Mouse (Mus musculus) forebrain, embryonic 13.5 days (tissue): Measurements from ENCODE around the gene Gm20388. TPM values are rescaled to one million over a fixed set of nuclear protein-coding genes. Genes with fewer than 3 reads are reported as not detected.

Source experiments
- ATAC-seq: fragments of 200-750 bp; cut with Nextera tagmentation; 2 replicates; pipeline ENCODE4 v1.8.0; 2017
- H3K27ac ChIP-seq: fragments of 300-500 bp; sonication (generic); 2 replicates; pipeline ENCODE4 v1.5.1; 2015; ENCODE audit warnings: inconsistent platforms, mild to moderate bottlenecking, moderate library complexity
- H3K27me3 ChIP-seq: fragments of 300-500 bp; sonication (generic); 2 replicates; pipeline ENCODE4 v1.6.1; 2015; ENCODE audit warnings: mild to moderate bottlenecking, inconsistent platforms
- H3K36me3 ChIP-seq: fragments of 300-500 bp; sonication (generic); 2 replicates; pipeline ENCODE4 v1.6.1; 2015; ENCODE audit warnings: mild to moderate bottlenecking, inconsistent platforms; ENCODE audit not compliant: poor library complexity, severe bottlenecking
- H3K4me1 ChIP-seq: fragments of 300-500 bp; sonication (generic); 2 replicates; pipeline ENCODE4 v1.6.1; 2015; ENCODE audit warnings: inconsistent platforms
- H3K4me2 ChIP-seq: fragments of 300-500 bp; sonication (generic); 2 replicates; pipeline ENCODE4 v1.6.1; 2015; ENCODE audit warnings: inconsistent platforms, mild to moderate bottlenecking, moderate library complexity
- H3K4me3 ChIP-seq: fragments of 300-500 bp; sonication (generic); 2 replicates; pipeline ENCODE4 v1.5.1; 2015; ENCODE audit warnings: mild to moderate bottlenecking, inconsistent platforms
- H3K9ac ChIP-seq: fragments of 300-500 bp; sonication (generic); 2 replicates; pipeline ENCODE4 v1.6.1; 2015; ENCODE audit warnings: mild to moderate bottlenecking, inconsistent platforms
- H3K9me3 ChIP-seq: fragments of 300-500 bp; sonication (generic); replicated peaks from 2 replicates; pipeline ENCODE4 v1.6.1; 2016; ENCODE audit warnings: inconsistent platforms
- WGBS: fragments of 180-500 bp; shearing (Covaris S2); methylation state at CpG from one replicate; pipeline ENCODE4 v1.1.7; 2015; 5-methylcytosine and 5-hydroxymethylcytosine counted together
- polyA plus RNA-seq: library from polyadenylated mRNA; unstranded; fragments of >200 nt; fragmentation: Nextera tagmentation; extraction: Ambion mirVana; gene quantifications from 2 replicates; pipeline ENCODE4 v1.2.1, GENCODE M21; 2015

Gm20388 gene
- polyA plus RNA-seq, 1 experiment from 2014 or later, result 5.6 TPM

DNA sequence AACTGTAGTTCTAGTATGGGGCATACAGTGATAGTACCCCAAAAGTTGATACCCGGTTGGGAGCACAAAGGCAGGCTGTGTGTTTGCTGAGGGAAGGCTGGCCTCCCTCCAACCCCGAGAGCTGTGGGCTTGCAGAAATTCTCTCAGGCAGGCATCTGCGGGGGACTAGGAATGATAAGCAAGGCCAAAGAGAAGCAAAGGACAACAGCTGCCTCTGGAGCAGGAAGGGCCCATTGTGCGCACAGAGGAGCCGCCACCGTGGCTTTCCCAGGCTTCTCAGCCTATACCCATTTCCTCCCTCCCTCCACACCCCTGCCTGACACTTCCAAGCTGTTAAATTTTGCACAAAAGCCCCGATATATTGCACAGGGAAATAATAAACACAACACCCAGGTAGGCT is 3423.2 kb downstream of the Gm20388 start:
- peak overlapping the region; percentile 84 for H3K4me3 ChIP-seq
- 1% methylated on average over 7 of the region's 7 CpGs for WGBS
- ATAC-seq, result no peak

DNA sequence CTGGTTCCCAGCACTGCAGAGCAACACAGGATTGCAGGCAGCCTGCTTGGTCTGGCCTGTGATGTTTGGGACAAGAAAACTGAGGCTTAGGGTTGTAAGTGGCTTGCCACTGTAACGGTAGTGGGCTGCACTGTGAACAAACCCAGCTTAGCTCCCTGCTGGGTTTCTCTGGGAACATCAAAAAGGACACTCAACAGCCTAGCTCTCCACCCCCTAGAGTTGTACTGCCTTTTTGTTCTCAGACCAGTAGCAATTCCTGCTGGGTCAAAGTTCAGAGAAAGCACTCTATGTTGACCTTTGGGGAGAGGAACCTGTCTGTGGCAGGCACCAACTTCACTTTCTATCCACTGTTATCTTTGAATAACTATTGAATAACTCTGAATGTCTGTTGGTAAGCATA is 3423.8 kb downstream of the Gm20388 start:
- H3K4me2 ChIP-seq, result peak overlapping the region; percentile 85
- peak overlapping the region; percentile 93 for H3K9ac ChIP-seq
- peaks cover 24% of the 10 kb centered on the region for H3K4me1 ChIP-seq
- WGBS, result 0% methylated on average over 1 of the region's 1 CpGs
- H3K36me3 ChIP-seq, result no peaks in the 10 kb centered on the region
- H3K27ac ChIP-seq, result peak overlapping the region; percentile 63
- H3K4me3 ChIP-seq, result peak overlapping the region; percentile 84
- ATAC-seq, result no peak
- H3K9me3 ChIP-seq, result no peaks in the 10 kb centered on the region
- no peaks in the 10 kb centered on the region for H3K27me3 ChIP-seq

More for the DNA sequence above, 3423.2 kb downstream of the Gm20388 start:
- Histone ChIP-seq H3K9me3 (no peaks in the 10 kb centered on the region), H3K27me3 (no peaks in the 10 kb centered on the region), H3K27ac (peak overlapping the region; percentile 63), H3K4me2 (peak overlapping the region; percentile 85), H3K36me3 (no peaks in the 10 kb centered on the region), H3K9ac (peak overlapping the region; percentile 93), H3K4me1 (peaks cover 24% of the 10 kb centered on the region)

DNA sequence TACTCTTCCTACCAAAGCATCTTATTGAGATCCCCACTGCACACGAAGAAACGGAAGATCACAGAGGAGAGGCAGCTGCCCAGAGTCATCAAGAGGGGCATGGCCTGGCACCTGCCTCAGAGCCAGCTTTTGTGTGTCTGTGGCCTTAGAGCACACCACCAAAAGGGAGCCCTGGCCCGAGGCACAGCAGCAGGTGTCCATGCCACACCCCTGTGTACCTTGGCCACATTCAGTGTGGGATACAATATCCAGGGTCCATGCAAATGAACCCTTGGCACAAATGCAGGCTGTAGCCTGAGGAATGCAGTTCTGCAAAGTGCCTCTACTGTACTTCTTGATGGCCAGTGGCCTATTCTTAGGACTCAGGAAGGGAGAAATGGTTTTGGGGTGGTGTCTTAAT is 3426.8 kb downstream of the Gm20388 start:
- Histone ChIP-seq H3K27ac (no peak overlapping the region), H3K9me3 (0 out of 2 replicates have a peak, but pooled peaks cover 5% of the 10 kb centered on the region), H3K4me3 (no peak overlapping the region), H3K27me3 (no peaks in the 10 kb centered on the region), H3K4me2 (no peak overlapping the region), H3K36me3 (peaks cover 11% of the 10 kb centered on the region; the same call in 1 of the 2 replicates), H3K4me1 (peaks cover 19% of the 10 kb centered on the region), H3K9ac (no peak overlapping the region)
- WGBS, result 89% methylated on average over 3 of the region's 3 CpGs
- no peak for ATAC-seq

DNA sequence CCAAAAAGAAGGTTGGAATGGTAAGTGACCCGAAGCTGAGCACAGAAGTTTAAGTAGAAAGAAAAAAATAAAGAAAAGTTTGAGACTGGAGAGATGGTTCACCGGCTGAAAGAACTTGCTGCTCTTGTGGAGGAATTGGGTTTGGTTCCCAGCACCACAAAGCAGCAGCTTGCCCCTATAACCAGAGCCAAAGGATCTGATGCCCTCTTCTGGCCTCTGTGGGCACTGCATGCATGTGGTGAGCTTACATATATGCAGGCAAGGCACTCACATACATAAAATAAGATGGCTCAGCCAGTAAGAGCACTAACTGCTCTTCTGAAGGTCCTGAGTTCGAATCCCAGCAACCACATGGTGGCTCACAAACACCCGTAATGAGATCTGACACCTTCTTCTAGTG is 3429.4 kb downstream of the Gm20388 start:
- Histone ChIP-seq H3K4me3 (no peak overlapping the region), H3K9ac (no peak overlapping the region), H3K4me1 (no peaks in the 10 kb centered on the region), H3K4me2 (no peak overlapping the region), H3K27ac (no peak overlapping the region), H3K36me3 (peaks cover 11% of the 10 kb centered on the region; the same call in 1 of the 2 replicates), H3K9me3 (0 out of 2 replicates have a peak, but pooled peaks cover 5% of the 10 kb centered on the region), H3K27me3 (no peaks in the 10 kb centered on the region)
- WGBS, result 95% methylated on average over 4 of the region's 4 CpGs
- ATAC-seq, result no peak

DNA sequence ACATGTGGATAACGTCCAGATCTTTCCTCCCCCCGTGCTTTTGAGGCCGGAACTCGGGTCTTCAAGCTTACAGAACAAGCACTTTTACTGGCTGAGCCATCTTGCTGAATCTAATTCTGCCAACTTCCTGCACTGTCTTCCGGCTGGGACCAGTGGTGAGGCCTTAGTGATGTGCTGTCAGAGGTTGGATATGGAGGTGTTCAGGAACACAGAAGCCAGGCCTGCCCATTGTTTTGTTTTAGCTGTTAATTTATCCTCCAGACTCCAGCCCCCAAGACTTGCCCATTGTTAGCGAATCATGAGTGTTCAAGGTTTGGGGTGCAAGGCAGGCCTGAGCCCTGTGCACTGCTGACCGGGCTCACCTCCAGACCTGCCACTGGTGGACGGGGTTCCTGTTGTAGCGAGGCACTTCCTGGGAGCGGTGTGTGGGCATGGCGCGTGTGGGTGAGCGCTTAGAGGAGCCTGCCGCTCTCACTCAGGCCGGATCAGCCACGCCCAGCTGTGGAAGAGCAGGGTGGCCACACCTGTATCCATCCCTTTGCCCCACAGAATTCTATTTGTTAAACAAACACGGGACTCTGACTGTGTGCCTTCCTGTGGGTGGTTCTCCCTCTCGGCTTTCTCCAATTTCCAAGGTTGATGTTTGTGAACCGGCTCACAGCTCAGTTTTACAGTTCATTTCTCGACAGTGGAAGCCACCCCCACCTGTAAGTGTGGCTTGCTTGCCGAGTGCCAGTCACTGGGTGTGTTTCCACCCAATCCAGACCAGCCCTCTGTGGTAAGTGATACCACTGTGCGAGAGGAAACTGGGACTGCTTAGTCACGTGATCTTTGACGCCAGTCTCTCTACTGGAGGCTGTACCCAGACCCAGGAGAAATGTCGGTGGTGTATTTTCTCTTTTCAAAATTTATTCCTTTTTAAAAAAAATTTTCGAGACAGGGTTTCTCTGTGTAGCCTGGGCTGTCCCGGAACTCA is 3430.7 kb downstream of the Gm20388 start:
- Histone ChIP-seq H3K4me2 (no peak overlapping the region), H3K4me1 (no peaks in the 10 kb centered on the region), H3K27me3 (no peaks in the 10 kb centered on the region), H3K27ac (no peak overlapping the region), H3K9me3 (0 out of 2 replicates have a peak, but pooled peaks cover 5% of the 10 kb centered on the region), H3K4me3 (no peak overlapping the region), H3K9ac (no peak overlapping the region), H3K36me3 (peaks cover 11% of the 10 kb centered on the region; the same call in 1 of the 2 replicates)
- WGBS, result 91% methylated on average over 27 of the region's 27 CpGs
- ATAC-seq, result no peak

DNA sequence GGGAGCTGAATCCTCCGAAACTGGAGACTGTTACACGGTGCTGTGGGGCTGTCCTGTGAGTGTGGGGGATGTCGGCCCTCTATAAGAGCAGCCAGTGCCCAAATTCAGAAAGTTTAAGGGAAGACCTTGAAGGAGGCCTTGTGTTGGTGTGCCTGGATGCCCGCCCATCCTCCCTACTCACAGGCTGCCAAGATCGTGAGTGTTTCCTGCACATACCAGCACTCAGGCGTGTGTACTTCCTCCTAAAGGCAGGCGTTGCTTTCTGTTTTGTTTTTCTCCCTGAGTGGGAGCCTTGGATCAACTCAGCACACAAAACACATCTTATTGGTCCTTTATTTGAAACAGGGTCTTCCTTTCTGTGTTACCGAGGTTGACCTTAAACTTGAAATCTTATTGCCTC is 3431.6 kb downstream of the Gm20388 start:
- Histone ChIP-seq H3K9ac (no peak overlapping the region), H3K27me3 (no peaks in the 10 kb centered on the region), H3K27ac (no peak overlapping the region), H3K36me3 (peaks cover 11% of the 10 kb centered on the region; the same call in 1 of the 2 replicates), H3K9me3 (0 out of 2 replicates have a peak, but pooled peaks cover 5% of the 10 kb centered on the region), H3K4me1 (no peaks in the 10 kb centered on the region), H3K4me2 (no peak overlapping the region), H3K4me3 (no peak overlapping the region)
- 87% methylated on average over 8 of the region's 8 CpGs for whole genome bisulfite sequencing
- no peak for ATAC-seq

DNA sequence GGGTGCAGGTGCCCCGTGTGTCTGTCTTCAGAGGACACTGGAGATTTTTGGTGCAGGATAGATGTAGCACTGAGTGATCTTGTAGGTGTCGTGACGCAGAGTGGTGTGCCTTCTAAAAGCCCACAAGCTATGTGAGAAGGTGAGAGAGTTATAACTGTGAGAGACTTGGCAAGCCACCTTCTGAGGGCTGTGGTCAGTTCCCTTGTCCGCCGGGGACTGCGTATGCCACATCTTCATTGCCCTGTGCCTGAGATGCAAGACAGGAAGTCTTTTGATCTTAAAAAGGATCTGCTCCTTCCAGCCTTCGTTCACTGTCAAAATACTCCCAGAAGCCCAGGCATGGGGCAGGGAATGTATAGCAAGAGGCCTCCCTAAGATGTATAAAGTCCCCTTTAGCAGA is 3432.3 kb downstream of the Gm20388 start:
- 85% methylated on average over 7 of the region's 7 CpGs for WGBS
- Histone ChIP-seq H3K4me3 (no peak overlapping the region), H3K27me3 (no peaks in the 10 kb centered on the region), H3K36me3 (peaks cover 14% of the 10 kb centered on the region; the same call in 1 of the 2 replicates), H3K9me3 (0 out of 2 replicates have a peak, but pooled peaks cover 5% of the 10 kb centered on the region), H3K27ac (no peak overlapping the region), H3K4me1 (no peaks in the 10 kb centered on the region; the same call in 1 of the 2 replicates), H3K9ac (no peak overlapping the region), H3K4me2 (no peak overlapping the region)
- ATAC-seq, result no peak

DNA sequence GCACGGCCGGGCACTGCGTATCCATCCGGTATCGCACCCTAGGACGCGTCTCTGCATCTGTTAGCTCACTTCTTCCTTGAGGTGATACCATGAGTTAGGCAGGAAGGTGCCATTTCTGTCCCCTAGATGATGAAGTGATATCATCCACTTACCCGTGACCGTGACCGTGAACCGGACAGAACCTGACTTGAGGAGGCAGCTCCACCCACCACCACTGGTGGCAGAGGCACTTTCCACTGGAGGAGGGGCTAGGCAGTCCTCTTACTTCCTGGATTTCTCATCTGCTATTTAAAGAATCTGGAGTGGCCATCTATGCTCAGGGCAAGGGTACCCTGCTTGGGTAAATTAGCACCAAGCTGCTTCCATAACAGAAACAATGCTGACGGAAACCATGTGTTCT is 3432.8 kb downstream of the Gm20388 start:
- H3K27me3 ChIP-seq, result no peaks in the 10 kb centered on the region
- H3K9me3 ChIP-seq, result 0 out of 2 replicates have a peak, but pooled peaks cover 5% of the 10 kb centered on the region
- no peak for ATAC-seq
- H3K4me3 ChIP-seq, result no peak overlapping the region
- H3K27ac ChIP-seq, result no peak overlapping the region
- 95% methylated on average over 12 of the region's 12 CpGs for WGBS
- H3K36me3 ChIP-seq, result peaks cover 19% of the 10 kb centered on the region; the same call in 1 of the 2 replicates
- no peak overlapping the region for H3K4me2 ChIP-seq
- H3K9ac ChIP-seq, result no peak overlapping the region
- H3K4me1 ChIP-seq, result peaks cover 5% of the 10 kb centered on the region; the same call in 1 of the 2 replicates

DNA sequence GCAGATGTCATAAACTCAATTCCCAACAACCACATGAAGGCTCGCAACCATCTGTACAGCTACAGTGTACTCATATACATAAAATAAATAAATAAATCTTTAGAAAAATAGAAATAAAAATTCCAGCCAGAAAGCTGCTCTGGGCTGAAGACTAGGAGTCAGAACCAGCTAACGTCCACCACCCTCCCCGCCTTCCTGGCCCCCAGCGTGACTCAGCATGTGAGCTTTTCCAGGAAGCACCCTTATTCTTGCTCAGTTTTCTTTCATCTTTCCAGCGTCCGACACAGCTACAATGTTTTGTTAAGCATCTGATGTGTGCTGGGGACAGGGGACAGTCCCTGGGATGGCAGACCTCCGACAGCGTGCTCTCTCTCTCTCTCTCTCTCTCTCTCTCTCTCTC is 3434.5 kb downstream of the Gm20388 start:
- no peak overlapping the region for H3K4me2 ChIP-seq
- peaks cover 12% of the 10 kb centered on the region; the same call in 1 of the 2 replicates for H3K4me1 ChIP-seq
- 91% methylated on average over 8 of the region's 8 CpGs for WGBS
- H3K9me3 ChIP-seq, result no peaks in the 10 kb centered on the region
- no peak overlapping the region for H3K9ac ChIP-seq
- no peak overlapping the region for H3K27ac ChIP-seq
- H3K36me3 ChIP-seq, result peaks cover 18% of the 10 kb centered on the region; the same call in 1 of the 2 replicates
- no peaks in the 10 kb centered on the region for H3K27me3 ChIP-seq
- no peak overlapping the region for H3K4me3 ChIP-seq
- ATAC-seq, result no peak

DNA sequence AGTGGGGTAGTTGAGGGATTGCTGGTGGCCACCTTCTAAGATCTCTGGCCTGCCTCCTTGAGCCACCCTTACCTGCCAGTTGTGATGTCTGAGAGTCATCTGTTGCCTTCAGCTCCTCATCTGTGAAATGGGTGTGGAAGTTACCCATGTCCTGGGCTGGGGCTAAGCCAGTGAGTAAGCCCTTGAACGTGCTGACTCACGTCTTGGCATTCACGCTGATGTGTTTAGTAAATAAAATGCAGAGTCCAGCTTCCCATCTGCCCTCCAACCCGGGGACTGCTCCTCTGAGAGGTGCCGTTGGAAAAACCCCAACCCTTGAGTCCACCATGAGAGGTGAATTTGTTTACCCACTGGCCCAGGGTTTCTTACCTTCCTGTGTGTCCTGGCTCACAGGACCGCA is 3435.2 kb downstream of the Gm20388 start:
- peaks cover 12% of the 10 kb centered on the region; the same call in 1 of the 2 replicates for H3K4me1 ChIP-seq
- H3K4me2 ChIP-seq, result no peak overlapping the region
- no peak overlapping the region for H3K4me3 ChIP-seq
- no peaks in the 10 kb centered on the region for H3K27me3 ChIP-seq
- H3K9ac ChIP-seq, result no peak overlapping the region
- no peak for ATAC-seq
- no peaks in the 10 kb centered on the region for H3K9me3 ChIP-seq
- H3K27ac ChIP-seq, result no peak overlapping the region
- H3K36me3 ChIP-seq, result peaks cover 17% of the 10 kb centered on the region; the same call in 1 of the 2 replicates
- 93% methylated on average over 6 of the region's 6 CpGs for WGBS

DNA sequence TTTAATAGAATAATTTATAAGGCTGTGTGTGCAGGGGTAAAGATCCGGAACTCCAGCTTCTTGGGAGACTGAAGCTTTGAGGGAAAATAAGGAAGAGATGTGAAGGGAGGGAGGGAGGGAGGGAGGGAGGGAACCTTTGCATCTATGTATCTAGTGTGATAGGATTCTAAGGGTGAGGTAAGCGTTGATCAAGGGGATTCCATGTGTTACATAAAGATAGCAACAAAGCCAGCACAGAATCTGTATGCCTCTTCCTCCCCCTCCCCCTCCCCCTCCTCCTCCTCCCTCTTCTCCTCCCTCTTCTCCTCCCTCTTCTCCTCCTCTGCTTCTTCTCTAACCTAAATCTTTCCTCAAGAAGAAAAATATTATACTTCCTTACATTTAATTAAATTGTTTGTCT is 3436.7 kb downstream of the Gm20388 start:
- Histone ChIP-seq H3K9me3 (no peaks in the 10 kb centered on the region), H3K27ac (no peak overlapping the region), H3K4me1 (peaks cover 12% of the 10 kb centered on the region; the same call in 1 of the 2 replicates), H3K4me3 (no peak overlapping the region), H3K9ac (no peak overlapping the region), H3K4me2 (no peak overlapping the region), H3K36me3 (peaks cover 12% of the 10 kb centered on the region; the same call in 1 of the 2 replicates), H3K27me3 (no peaks in the 10 kb centered on the region)
- no peak for ATAC-seq
- WGBS, result 81% methylated on average over 2 of the region's 2 CpGs

DNA sequence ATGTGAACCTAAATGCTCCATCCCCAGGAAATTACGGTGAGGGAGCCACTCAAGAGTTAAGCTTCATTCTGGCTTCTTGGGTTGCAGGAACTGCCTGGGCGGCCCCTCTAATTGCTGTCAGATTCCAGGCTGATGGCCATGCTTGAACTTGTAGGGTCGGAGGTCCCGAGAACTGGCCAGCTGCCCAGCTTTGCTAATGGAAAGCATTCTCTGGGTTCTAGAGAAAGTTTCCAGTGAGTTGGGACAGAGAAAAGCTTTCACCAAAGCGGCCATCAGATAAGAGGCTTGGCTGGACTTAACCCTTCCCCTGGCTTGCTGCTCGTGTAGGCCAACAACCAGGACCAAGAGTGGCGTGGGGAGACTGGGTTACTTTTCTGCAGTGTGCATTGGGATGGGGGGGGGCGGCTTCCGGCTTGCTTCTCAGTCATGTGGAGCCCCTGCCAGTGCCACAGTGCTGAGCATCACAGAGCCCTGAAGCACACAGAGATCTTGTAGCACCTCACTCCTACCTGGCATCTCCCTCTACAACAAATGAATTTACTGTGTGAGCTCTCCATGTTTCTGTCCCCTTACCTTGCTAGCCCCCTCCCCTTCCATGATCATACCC is 3437.7 kb downstream of the Gm20388 start:
- Histone ChIP-seq H3K4me3 (no peak overlapping the region), H3K4me1 (peaks cover 12% of the 10 kb centered on the region; the same call in 1 of the 2 replicates), H3K27ac (no peak overlapping the region), H3K9me3 (no peaks in the 10 kb centered on the region), H3K36me3 (peaks cover 12% of the 10 kb centered on the region; the same call in 1 of the 2 replicates), H3K9ac (no peak overlapping the region), H3K4me2 (no peak overlapping the region), H3K27me3 (no peaks in the 10 kb centered on the region)
- ATAC-seq, result no peak
- WGBS, result 64% methylated on average over 9 of the region's 9 CpGs
